Mouse (Mus musculus): ENCODE data around the gene Nfe2l2.

- TF ChIP-seq GATA1 (IDR thresholded peaks at IDR 0.05; ENCODE audit: borderline replicate concordance, low read length) (no peak), FLI1 (IDR thresholded peaks at IDR 0.05; ENCODE audit: low read length) (no peak)
Measured at GRCm38 (mm10) chr2:75692369-75692768, 12.1 kb downstream of the Nfe2l2 start.
